22 mouse cellular contexts compared by ENCODE assay signal in genomic region chr6:32514096-32514495, GRCm38 (mm10).
DNase-seq lines count a peak whose midpoint lies in the region; ATAC-seq and TF ChIP-seq lines count a peak whose summit lies in the region.
"Had no signal": no experiment of that assay in that cellular context is flagged by ENCODE, and none has a peak within 500 bp of the region (broad histone marks: within the 10 kb centered on the region; RNA-seq: fewer than 3 reads in every experiment).

No protein-coding gene starts in this region.

- peak; percentile 60; the same call in 1 of the 2 replicates for ATAC-seq in forebrain, embryonic 15.5 days (replicated peaks)
- ATAC-seq in forebrain, embryonic 12.5 days (ENCODE audit: low FRiP score) = no peak
- 0 out of 2 replicates have a peak, but pooled peaks have one; percentile 21 for ATAC-seq in hindbrain, embryonic 16.5 days
- ATAC-seq in hindbrain, postnatal 0 days = no peak
- ATAC-seq in heart, embryonic 16.5 days (replicated peaks; ENCODE audit: extremely low read depth, insufficient read depth, low FRiP score) = peak; percentile 25; the same call in 1 of the 2 replicates
- ATAC-seq: liver, postnatal 0 days had no signal

- 27% methylated on average over 6 of the region's 6 CpGs for WGBS in forebrain, embryonic 15.5 days
- 56% methylated on average over 6 of the region's 6 CpGs for WGBS in forebrain, embryonic 12.5 days
- WGBS in hindbrain, embryonic 16.5 days = 54% methylated on average over 6 of the region's 6 CpGs
- 44% methylated on average over 6 of the region's 6 CpGs for WGBS in hindbrain, postnatal 0 days
- WGBS in embryonic facial prominence, embryonic 10.5 days = 55% methylated on average over 6 of the region's 6 CpGs
- WGBS in heart, embryonic 16.5 days = 36% methylated on average over 6 of the region's 6 CpGs

- no peaks in the 10 kb centered on the region for H3K27me3 ChIP-seq in forebrain, embryonic 15.5 days
- H3K27me3 ChIP-seq in forebrain, embryonic 12.5 days = no peaks in the 10 kb centered on the region
- no peaks in the 10 kb centered on the region for H3K27me3 ChIP-seq in hindbrain, embryonic 16.5 days (replicated peaks; ENCODE audit: control insufficient read depth, insufficient read depth, low read length)
- no peaks in the 10 kb centered on the region for H3K27me3 ChIP-seq in hindbrain, postnatal 0 days (ENCODE audit: insufficient read depth, low read length)
- no peaks in the 10 kb centered on the region for H3K27me3 ChIP-seq in embryonic facial prominence, embryonic 10.5 days (replicated peaks; ENCODE audit: low read depth, poor library complexity, severe bottlenecking)
- H3K27me3 ChIP-seq in heart, embryonic 16.5 days (ENCODE audit: control insufficient read depth, insufficient read depth, low read length) = no peaks in the 10 kb centered on the region
- H3K27me3 ChIP-seq: hindbrain, embryonic 13.5 days; stomach, embryonic 15.5 days had no signal

- H3K4me2 ChIP-seq in forebrain, embryonic 15.5 days (replicated peaks) = no peak overlapping the region
- H3K4me2 ChIP-seq in forebrain, embryonic 12.5 days = no peak overlapping the region
- no peak overlapping the region for H3K4me2 ChIP-seq in hindbrain, embryonic 16.5 days (ENCODE audit: low read length)
- H3K4me2 ChIP-seq in hindbrain, postnatal 0 days (ENCODE audit: low read depth, low read length) = no peak overlapping the region
- H3K4me2 ChIP-seq in heart, embryonic 16.5 days (ENCODE audit: low read depth, low read length) = no peak overlapping the region
- H3K4me2 ChIP-seq: hindbrain, embryonic 13.5 days; stomach, embryonic 15.5 days had no signal

- no peak overlapping the region for H3K27ac ChIP-seq in forebrain, embryonic 15.5 days (replicated peaks)
- H3K27ac ChIP-seq in forebrain, embryonic 12.5 days = no peak overlapping the region
- H3K27ac ChIP-seq in hindbrain, embryonic 16.5 days (ENCODE audit: low read depth, low read length) = no peak overlapping the region
- H3K27ac ChIP-seq in hindbrain, postnatal 0 days = no peak overlapping the region
- H3K27ac ChIP-seq in embryonic facial prominence, embryonic 10.5 days (replicated peaks) = no peak overlapping the region
- no peak overlapping the region for H3K27ac ChIP-seq in heart, embryonic 16.5 days (ENCODE audit: low read length)
- H3K27ac ChIP-seq: gastrocnemius, adult 2 months; hindbrain, embryonic 13.5 days; limb, embryonic 10.5 days; stomach, embryonic 15.5 days had no signal

- no peak overlapping the region for H3K9ac ChIP-seq in forebrain, embryonic 15.5 days (replicated peaks)
- H3K9ac ChIP-seq in forebrain, embryonic 12.5 days = no peak overlapping the region
- H3K9ac ChIP-seq in hindbrain, embryonic 16.5 days (ENCODE audit: low read depth, low read length) = no peak overlapping the region
- no peak overlapping the region for H3K9ac ChIP-seq in hindbrain, postnatal 0 days (replicated peaks; ENCODE audit: low read length)
- no peak overlapping the region for H3K9ac ChIP-seq in heart, embryonic 16.5 days (ENCODE audit: low read length)
- H3K9ac ChIP-seq: hindbrain, embryonic 13.5 days; liver, postnatal 0 days; stomach, embryonic 15.5 days had no signal

- peaks cover 7% of the 10 kb centered on the region for H3K36me3 ChIP-seq in forebrain, embryonic 15.5 days
- no peaks in the 10 kb centered on the region for H3K36me3 ChIP-seq in forebrain, embryonic 12.5 days (replicated peaks)
- H3K36me3 ChIP-seq in hindbrain, embryonic 16.5 days (ENCODE audit: control insufficient read depth, insufficient read depth, low read length) = peaks cover 11% of the 10 kb centered on the region
- peaks cover 5% of the 10 kb centered on the region for H3K36me3 ChIP-seq in hindbrain, postnatal 0 days (ENCODE audit: insufficient read depth, low read length)
- no peaks in the 10 kb centered on the region for H3K36me3 ChIP-seq in embryonic facial prominence, embryonic 10.5 days (replicated peaks)
- peaks cover 4% of the 10 kb centered on the region; the same call in 1 of the 2 replicates for H3K36me3 ChIP-seq in heart, embryonic 16.5 days (ENCODE audit: control insufficient read depth, insufficient read depth)
- H3K36me3 ChIP-seq: G1E; limb, embryonic 10.5 days; stomach, embryonic 15.5 days had no signal

- H3K9me3 ChIP-seq in forebrain, embryonic 15.5 days = no peaks in the 10 kb centered on the region
- no peaks in the 10 kb centered on the region for H3K9me3 ChIP-seq in forebrain, embryonic 12.5 days
- no peaks in the 10 kb centered on the region for H3K9me3 ChIP-seq in hindbrain, embryonic 16.5 days (ENCODE audit: control insufficient read depth, low read length)
- H3K9me3 ChIP-seq in hindbrain, postnatal 0 days (ENCODE audit: low read length) = no peaks in the 10 kb centered on the region
- H3K9me3 ChIP-seq in embryonic facial prominence, embryonic 10.5 days = no peaks in the 10 kb centered on the region
- H3K9me3 ChIP-seq in heart, embryonic 16.5 days (replicated peaks; ENCODE audit: control insufficient read depth, low read length) = no peaks in the 10 kb centered on the region
- H3K9me3 ChIP-seq: G1E; hindbrain, embryonic 13.5 days; limb, embryonic 10.5 days; megakaryocyte, embryonic 14.5 days; stomach, embryonic 15.5 days had no signal

- H3K4me1 ChIP-seq in forebrain, embryonic 15.5 days = peaks cover 11% of the 10 kb centered on the region
- peaks cover 3% of the 10 kb centered on the region; the same call in 1 of the 2 replicates for H3K4me1 ChIP-seq in forebrain, embryonic 12.5 days
- H3K4me1 ChIP-seq in hindbrain, embryonic 16.5 days (ENCODE audit: control insufficient read depth, insufficient read depth, low read depth, low read length) = no peaks in the 10 kb centered on the region
- H3K4me1 ChIP-seq in hindbrain, postnatal 0 days (ENCODE audit: insufficient read depth, low read length) = no peaks in the 10 kb centered on the region
- peaks cover 6% of the 10 kb centered on the region; the same call in 1 of the 2 replicates for H3K4me1 ChIP-seq in embryonic facial prominence, embryonic 10.5 days
- H3K4me1 ChIP-seq in heart, embryonic 16.5 days (ENCODE audit: control insufficient read depth, insufficient read depth, low read length) = peaks cover 19% of the 10 kb centered on the region
- H3K4me1 ChIP-seq: stomach, embryonic 15.5 days had no signal

- no peak for TF ChIP-seq CTCF in hindbrain, postnatal 0 days (IDR thresholded peaks at IDR 0.05; ENCODE audit: low read depth)

- no peak for DNase-seq in hindbrain, postnatal 0 days (ENCODE audit: low spot score)
- peak; percentile 17 for DNase-seq in embryonic facial prominence, embryonic 10.5 days (ENCODE audit: low spot score)
- DNase-seq in layer of hippocampus, postnatal 25 days (ENCODE audit: extremely low spot score in 1 of 2, low spot score in 1 of 2) = no peak
- DNase-seq in right cerebral cortex, postnatal 10 days (ENCODE audit: low spot score in 2 of 2) = no peak
- DNase-seq: adrenal gland, postnatal 25 days; cerebellum, adult 11-12 months; cerebellum, postnatal 14 days; gastrocnemius, adult 2 months; kidney, adult 11 months; kidney, postnatal 10 days; liver, postnatal 0 days; lung, postnatal 10 days; midbrain, embryonic 14.5 days had no signal

- H3K4me3 ChIP-seq in forebrain, embryonic 15.5 days = no peak overlapping the region
- no peak overlapping the region for H3K4me3 ChIP-seq in forebrain, embryonic 12.5 days (replicated peaks)
- H3K4me3 ChIP-seq in hindbrain, embryonic 16.5 days (ENCODE audit: low read length) = no peak overlapping the region
- H3K4me3 ChIP-seq in hindbrain, postnatal 0 days (ENCODE audit: low read length) = no peak overlapping the region
- no peak overlapping the region for H3K4me3 ChIP-seq in embryonic facial prominence, embryonic 10.5 days
- H3K4me3 ChIP-seq in heart, embryonic 16.5 days (ENCODE audit: low read length) = no peak overlapping the region
- H3K4me3 ChIP-seq: gastrocnemius, adult 2 months; hindbrain, embryonic 13.5 days; limb, embryonic 10.5 days; megakaryocyte, embryonic 14.5 days; stomach, embryonic 15.5 days had no signal

Comparison
In these comparisons a context has a peak if more than half of its experiments do, and no peak if none do; other contexts are left out.
1. ATAC-seq: peak in forebrain, embryonic 15.5 days (single experiment), hindbrain, embryonic 16.5 days (single experiment) and heart, embryonic 16.5 days (single experiment); none in forebrain, embryonic 12.5 days (single experiment) and hindbrain, postnatal 0 days (single experiment).